Mouse (Mus musculus) cortical plate, adult 2 months (tissue): ENCODE measurements at regions not wholly inside any gene's neighbourhood (a gene's known extent, or its start where the extent isn't known, plus 50 kb on each side); places are given as distances from the start of the nearest gene placed in this dataset.

Experiments used
- H3K27ac ChIP-seq: fragments of 200-500 bp; 2 replicates; pipeline ENCODE4 v1.5.1; 2012; ENCODE audit warnings: low read length, control low read depth, inconsistent platforms; ENCODE audit not compliant: insufficient read depth
- H3K4me1 ChIP-seq: fragments of 200-500 bp; 2 replicates; pipeline ENCODE4 v1.6.1; 2011; ENCODE audit warnings: low read length; ENCODE audit not compliant: control insufficient read depth, insufficient read depth
- H3K4me3 ChIP-seq: fragments of 200-500 bp; 2 replicates; pipeline ENCODE4 v1.5.1; 2011; ENCODE audit warnings: mild to moderate bottlenecking, low read length, control low read depth; ENCODE audit not compliant: insufficient read depth
- CTCF ChIP-seq: fragments of 200-500 bp; IDR thresholded peaks from 2 replicates; pipeline ENCODE4 v1.5.1; 2011; ENCODE audit warnings: mild to moderate bottlenecking, control low read depth, low read length; ENCODE audit not compliant: insufficient read depth; ENCODE audit errors: extremely low read depth
- POLR2A ChIP-seq: fragments of 200-500 bp; IDR thresholded peaks from 2 replicates; pipeline ENCODE4 v1.6.1; 2011; ENCODE audit warnings: mild to moderate bottlenecking, low read length, control low read depth; ENCODE audit not compliant: insufficient read depth; ENCODE audit errors: extremely low read depth

- peaks cover 10% of the 10 kb centered on the region for H3K4me1 ChIP-seq
- H3K27ac ChIP-seq, result peak overlapping the region; percentile 11
- TF ChIP-seq POLR2A (no peak), CTCF (no peak)
- H3K4me3 ChIP-seq, result peak overlapping the region; percentile 37
These were observed 54.9 kb upstream of the Tnrc6c start for GRCm38 (mm10) chr11:117599049-117599787.

DNA sequence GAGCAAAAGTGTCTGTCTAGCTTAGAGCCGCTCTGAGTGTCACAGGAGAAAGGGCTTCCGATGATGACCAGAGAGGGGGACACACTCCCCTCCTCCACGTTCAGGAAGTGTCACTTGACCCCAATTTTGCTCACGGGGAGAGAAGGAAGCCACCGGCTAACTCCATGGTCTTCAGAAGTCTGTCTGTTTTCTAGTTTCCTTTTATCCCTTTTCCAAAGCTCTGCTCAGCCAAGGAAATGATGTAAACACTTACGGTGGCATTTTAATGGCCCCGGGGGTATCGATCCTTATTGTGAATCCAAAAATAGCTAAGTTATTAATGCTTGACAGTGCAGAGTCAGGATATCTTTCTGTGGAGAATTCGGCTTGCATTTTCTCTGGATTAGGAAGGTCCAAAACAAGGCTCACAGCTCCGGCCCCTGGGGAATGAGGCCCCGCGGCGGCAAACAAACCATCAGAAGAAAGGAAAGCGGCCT is 54.3 kb upstream of the Tnrc6c start:
- Histone ChIP-seq H3K27ac (no peak overlapping the region), H3K4me3 (no peak overlapping the region; the same call in 1 of the 2 replicates), H3K4me1 (peaks cover 10% of the 10 kb centered on the region)
- TF ChIP-seq POLR2A (no peak), CTCF (no peak)

DNA sequence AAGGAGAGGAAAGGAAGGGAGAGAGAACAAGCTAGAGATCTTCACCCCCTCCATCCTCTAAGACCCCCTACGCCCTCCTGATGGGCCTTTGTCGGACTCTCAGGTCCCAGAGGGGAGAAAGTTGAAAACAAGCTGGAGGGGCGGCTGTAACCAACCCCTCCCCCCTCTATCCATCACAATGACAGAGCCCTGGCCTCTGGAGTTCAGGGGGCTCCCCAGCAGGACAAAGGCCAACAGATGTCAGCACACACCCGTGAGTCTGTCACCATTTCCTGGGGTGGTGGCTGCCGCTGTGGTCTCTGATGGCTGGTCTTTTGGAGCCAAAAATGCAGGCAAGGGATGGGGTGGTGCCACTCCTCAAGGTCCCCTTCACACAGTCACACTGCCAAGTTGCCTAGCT is 52.9 kb upstream of the Tnrc6c start:
- TF ChIP-seq CTCF (no peak), POLR2A (no peak)
- Histone ChIP-seq H3K27ac (no peak overlapping the region), H3K4me1 (peaks cover 10% of the 10 kb centered on the region), H3K4me3 (no peak overlapping the region)

DNA sequence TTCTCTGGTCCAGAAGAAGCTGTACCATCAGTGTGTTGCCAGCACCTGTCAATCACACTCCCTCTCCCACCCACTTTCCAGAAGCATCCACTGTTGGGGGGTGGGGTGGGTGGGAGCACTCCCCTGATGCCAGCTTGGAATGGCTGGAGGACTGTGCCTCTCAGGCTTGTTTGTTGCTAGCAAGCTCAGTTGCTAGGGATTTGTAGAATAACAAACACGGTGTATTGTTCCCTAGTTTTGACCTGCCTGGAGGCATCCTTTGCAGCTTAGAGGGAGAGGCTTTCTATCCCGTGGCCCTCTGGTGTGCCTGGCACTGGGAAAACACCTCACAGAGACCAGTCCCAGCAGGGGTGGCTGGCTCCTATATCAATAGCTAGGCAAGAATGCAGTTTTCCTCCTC is 50.1 kb upstream of the Tnrc6c start:
- peaks cover 1% of the 10 kb centered on the region; the same call in 1 of the 2 replicates for H3K4me1 ChIP-seq
- H3K27ac ChIP-seq, result no peak overlapping the region
- TF ChIP-seq POLR2A (no peak), CTCF (no peak)
- H3K4me3 ChIP-seq, result no peak overlapping the region
